Mouse (Mus musculus) telencephalon, adult 2 months (tissue): Measurements from ENCODE around the gene P2ry13.

Experiments used
- DNase-seq: peaks from one replicate; pipeline ENCODE4 v3.0.0-alpha.2; 2011; ENCODE audit warnings: low read depth, low spot score

Gene P2ry13

GRCm38 (mm10) chr3:59197329-59197948 is 13.2 kb downstream of the P2ry13 start:
- no peak for DNase-seq

GRCm38 (mm10) chr3:59194938-59195337 is 15.7 kb downstream of the P2ry13 start, which contains the start of gene Gpr87:
TSS of gene Gpr87 (minus strand) at chr3:59195104.
- DNase-seq: no peak

GRCm38 (mm10) chr3:59194099-59194498 is 16.6 kb downstream of the P2ry13 start:
- no peak for DNase-seq

GRCm38 (mm10) chr3:59191674-59192073 is 19.0 kb downstream of the P2ry13 start:
- DNase-seq: no peak

GRCm38 (mm10) chr3:59187336-59187735 is 23.3 kb downstream of the P2ry13 start:
- no peak for DNase-seq

- DNase-seq: no peak
Observed at GRCm38 (mm10) chr3:59185662-59186061, 25.0 kb downstream of the P2ry13 start.

GRCm38 (mm10) chr3:59182129-59182528 is 28.6 kb downstream of the P2ry13 start:
- no peak for DNase-seq

- DNase-seq: no peak
Observed at GRCm38 (mm10) chr3:59181134-59181533, 29.5 kb downstream of the P2ry13 start.

- DNase-seq: no peak
Observed at GRCm38 (mm10) chr3:59176871-59177270, 33.8 kb downstream of the P2ry13 start.

GRCm38 (mm10) chr3:59175234-59175633 is 35.4 kb downstream of the P2ry13 start:
- DNase-seq: no peak

- no peak for DNase-seq
Observed at GRCm38 (mm10) chr3:59174426-59175154, 36.1 kb downstream of the P2ry13 start.

GRCm38 (mm10) chr3:59169921-59170627 is 40.6 kb downstream of the P2ry13 start:
- DNase-seq: no peak

GRCm38 (mm10) chr3:59169215-59169614 is 41.5 kb downstream of the P2ry13 start:
- no peak for DNase-seq

- DNase-seq: no peak
Observed at GRCm38 (mm10) chr3:59168476-59168875, 42.2 kb downstream of the P2ry13 start.

GRCm38 (mm10) chr3:59167417-59168054 is 43.1 kb downstream of the P2ry13 start:
- peak; percentile 39 for DNase-seq

GRCm38 (mm10) chr3:59160465-59160864 is 50.2 kb downstream of the P2ry13 start:
- no peak for DNase-seq
